Mouse (Mus musculus) erythroblast, adult 5-6 weeks (primary cell): ENCODE results near the gene Hddc3. TPM values are rescaled to one million over a fixed set of nuclear protein-coding genes. Genes with fewer than 3 reads are reported as not detected.
A peak's percentile ranks its signal among the peaks of the same experiment; 100 is the strongest.

Experiments used
- ATAC-seq: replicated peaks from 2 replicates; pipeline ENCODE4 v1.8.0; 2016; ENCODE audit warnings: moderate number of reproducible peaks, mild to moderate bottlenecking, moderate TSS enrichment, inconsistent platforms; ENCODE audit not compliant: poor library complexity, low FRiP score, severe bottlenecking
- total RNA-seq, 2 experiments: library from RNA; stranded (forward) in 1 of 2; stranded (reverse) in 1 of 2; fragments of 150-400 nt in 1 of 2; fragments of 200-764, 138-1000 nt in 1 of 2; gene quantifications; 2 replicates each; pipeline versions ENCODE4 v1.2.3 to v1.2.4; 2015 to 2017; ENCODE audit warnings: low replicate concordance in 2 of 2

Gene Hddc3
- total RNA-seq, 2 experiments from 2014 or later: 2.6 TPM; not detected in 1

DNA sequence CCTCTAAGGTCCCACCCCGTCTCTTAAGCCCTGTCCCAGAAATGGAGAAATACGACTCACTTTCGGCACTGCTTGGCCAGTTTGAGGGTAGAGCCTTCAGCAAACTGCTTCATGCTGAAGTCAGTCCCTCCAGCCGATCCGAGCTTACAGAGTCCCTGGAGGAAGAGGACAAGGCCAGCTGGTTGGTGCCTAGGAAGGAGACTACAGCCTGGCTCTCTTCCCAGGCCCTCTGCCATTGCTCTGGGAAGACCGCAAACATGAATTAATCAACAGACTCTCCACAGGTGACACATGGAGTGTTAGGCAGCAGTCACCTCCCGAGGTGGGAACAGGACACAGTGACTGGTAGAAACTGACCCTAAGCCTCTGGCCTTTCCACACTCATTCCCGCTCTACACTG lies 12.6 kb upstream of the Hddc3 start:
- no peak for ATAC-seq

- ATAC-seq: no peak
Measured at GRCm38 (mm10) chr7:80331433-80331832, 11.5 kb upstream of the Hddc3 start.

- no peak for ATAC-seq
Measured at GRCm38 (mm10) chr7:80334848-80335247, 8.1 kb upstream of the Hddc3 start.

DNA sequence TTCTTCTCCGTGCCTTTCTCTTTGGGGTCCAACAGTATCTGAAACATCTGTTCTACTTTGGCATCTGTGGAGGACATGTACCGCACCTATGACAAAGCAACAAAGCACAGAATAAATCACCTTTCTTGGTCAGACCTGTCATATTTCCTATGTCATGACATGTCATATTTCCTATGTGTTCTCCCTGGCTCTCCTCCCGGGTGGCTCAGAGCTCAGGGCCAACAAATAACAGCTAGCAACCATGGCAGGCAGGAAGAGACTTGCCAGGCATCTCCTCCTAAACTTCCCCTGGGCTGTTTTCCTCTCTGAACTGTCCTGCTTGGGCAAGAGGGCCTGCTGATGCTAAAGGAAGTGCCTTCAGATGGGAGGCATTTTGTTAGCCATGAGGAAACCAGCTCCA lies 6.0 kb upstream of the Hddc3 start:
- no peak for ATAC-seq

DNA sequence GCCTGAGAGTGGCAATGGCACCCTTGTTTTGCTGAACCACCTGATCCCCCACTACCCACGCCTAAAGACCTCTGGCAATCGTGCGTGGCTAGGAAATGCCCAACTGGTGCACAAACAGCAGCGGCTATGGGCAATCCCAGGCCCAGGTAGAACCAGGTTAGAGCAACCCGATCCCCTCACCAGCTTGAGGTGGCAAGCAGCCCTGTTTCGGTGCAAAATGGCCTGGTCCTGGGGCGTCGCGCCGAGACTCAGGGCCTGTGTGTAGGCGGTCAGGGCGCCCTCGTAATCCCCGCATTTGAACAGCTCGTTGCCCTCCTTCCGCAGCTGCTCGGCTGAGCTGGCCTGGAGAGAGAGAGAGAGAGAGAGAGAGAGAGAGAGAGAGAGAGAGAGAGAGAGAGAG lies 3.5 kb upstream of the Hddc3 start:
- ATAC-seq: no peak

GRCm38 (mm10) chr7:80339793-80340628 lies 2.9 kb upstream of the Hddc3 start:
- ATAC-seq: peak; percentile 86

DNA sequence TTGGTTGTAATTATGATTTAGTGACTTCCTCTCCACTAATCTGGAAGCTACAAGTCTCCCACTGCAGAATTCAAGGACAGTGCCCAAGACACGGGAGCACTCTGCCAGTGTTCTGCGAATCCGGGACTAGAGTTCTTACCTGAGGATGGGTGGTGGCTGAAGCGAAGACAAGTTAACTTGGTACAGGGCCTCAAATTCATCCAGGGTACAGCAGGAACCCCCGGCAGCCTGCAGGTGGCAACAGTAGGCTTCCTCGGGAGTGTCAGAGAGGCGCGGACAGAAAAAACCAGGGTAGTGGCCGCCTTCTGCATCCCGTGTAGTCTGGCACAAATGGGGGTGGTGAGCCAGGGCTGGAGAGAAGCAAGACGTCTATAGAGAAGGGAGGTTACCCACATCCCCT lies 2.1 kb upstream of the Hddc3 start, which contains the start of gene Unc45a:
Unc45a (minus strand) TSS at position 213 of the 400 bp plus-strand sequence.
- peak; percentile 73 for ATAC-seq

DNA sequence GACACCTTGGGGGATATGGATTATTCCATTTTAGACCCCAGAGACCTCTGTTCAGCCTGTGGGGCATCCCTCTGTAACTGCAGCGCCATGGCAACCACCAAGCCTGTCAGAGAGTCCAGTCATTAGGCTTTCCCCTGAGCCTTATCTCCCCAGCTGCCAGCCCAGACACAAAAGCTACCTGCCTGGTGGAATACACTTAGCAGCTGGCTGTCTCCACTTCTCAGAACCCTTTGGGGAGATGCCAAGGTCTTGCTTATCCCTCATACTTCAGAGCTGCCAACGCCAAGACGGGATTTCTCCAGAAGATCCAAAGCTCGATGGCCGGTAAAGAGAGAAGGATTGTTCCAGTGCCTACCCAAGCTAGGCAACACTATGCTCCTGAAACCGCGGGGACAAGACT lies 1.1 kb upstream of the Hddc3 start:
- ATAC-seq: no peak

DNA sequence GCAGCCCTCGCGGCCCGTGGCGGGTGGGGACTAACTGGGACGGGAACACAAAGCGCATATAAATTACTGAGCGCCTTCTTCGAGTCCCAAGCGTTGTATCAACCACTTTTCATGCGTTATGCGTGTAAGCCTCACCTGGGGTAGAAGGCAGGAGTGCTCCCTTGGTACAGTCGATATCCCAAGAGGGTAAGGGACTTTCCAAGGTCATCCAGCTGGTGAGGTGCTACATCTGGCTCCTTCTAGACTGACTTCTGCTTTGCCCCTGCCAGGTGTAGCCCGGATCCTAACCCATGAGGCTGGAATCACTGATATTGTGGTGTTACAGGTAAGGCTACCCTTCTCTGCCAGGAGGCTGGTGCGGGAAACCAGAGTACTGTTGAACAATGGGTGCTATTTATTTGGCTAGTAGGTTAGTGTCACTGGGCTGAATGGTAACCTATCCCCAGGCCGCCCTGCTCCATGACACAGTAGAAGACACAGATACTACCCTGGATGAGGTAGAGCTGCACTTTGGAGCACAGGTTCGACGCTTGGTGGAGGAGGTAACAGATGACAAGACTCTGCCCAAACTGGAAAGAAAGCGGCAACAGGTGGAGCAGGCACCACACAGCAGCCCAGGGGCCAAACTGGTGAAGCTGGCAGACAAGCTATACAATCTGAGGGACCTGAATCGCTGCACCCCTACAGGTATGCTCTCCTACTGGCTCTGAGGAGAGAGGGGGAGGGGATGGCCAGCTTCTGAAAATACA lies 540 bp downstream of the Hddc3 start:
- ATAC-seq: no peak

GRCm38 (mm10) chr7:80346173-80346572 lies 3.3 kb downstream of the Hddc3 start:
- ATAC-seq: no peak

GRCm38 (mm10) chr7:80346830-80347229 lies 3.9 kb downstream of the Hddc3 start:
- no peak for ATAC-seq

DNA sequence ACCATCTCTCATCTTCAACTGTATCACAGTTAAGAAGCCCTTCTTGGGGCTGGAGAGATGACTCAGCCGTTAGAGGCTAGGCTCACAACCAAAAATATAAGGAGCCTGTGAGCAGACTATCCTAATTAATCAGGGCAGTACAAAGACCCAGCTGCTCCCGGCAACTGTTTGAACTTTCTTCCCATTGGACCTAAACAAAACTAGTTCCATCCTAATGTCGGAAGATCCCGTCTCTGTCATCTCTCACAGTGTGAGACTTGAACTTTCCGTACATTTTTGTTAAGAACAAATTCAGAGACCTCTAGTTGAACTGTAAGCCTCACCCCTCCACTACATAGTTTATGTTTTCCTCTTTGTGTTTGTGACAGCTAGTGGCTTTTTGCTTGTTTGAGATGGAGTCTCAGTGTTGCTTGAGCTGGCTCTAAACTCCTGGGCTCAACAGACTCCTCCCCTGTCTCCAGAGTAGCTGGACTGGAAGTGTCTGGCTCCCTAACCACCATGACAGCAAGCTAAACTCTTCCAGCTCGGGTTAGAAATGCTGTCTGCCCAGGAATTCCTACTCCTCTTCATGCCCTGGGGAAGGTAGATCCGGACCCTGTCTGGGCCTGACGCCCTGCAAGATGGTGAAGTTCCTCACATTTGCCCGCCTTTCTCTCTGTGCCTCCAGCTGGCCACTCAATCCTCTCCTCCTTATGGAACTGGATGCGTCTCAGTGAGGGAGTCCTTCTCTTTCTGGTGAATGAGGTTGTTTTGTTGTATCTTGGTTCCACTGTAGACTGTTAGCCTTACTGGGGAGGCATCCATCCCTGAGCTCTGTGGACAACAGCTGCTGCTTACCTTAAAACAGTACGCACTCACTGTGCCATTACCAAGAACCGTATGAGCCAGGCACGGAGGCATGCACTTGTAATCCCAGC lies 5.0 kb downstream of the Hddc3 start:
- no peak for ATAC-seq

DNA sequence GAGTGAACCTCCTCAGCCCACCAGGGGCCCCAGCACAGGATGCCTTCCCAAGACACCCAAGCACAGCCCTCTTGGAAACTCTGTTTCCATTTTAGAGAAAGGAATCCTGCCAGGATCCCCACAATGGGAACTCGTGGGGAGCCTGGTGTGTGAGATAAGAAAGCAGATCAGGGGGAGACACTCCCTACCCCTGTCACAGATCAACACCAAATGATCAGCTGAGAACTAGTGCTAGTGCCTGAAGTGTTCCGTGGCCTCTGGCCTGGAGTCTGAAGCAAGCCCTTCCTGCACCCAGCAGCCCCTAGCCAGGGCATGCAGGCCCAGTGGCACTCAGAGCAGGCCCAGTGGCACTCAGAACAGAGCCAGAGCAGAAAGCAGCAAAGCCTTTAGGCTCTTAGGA lies 7.9 kb downstream of the Hddc3 start:
- no peak for ATAC-seq

DNA sequence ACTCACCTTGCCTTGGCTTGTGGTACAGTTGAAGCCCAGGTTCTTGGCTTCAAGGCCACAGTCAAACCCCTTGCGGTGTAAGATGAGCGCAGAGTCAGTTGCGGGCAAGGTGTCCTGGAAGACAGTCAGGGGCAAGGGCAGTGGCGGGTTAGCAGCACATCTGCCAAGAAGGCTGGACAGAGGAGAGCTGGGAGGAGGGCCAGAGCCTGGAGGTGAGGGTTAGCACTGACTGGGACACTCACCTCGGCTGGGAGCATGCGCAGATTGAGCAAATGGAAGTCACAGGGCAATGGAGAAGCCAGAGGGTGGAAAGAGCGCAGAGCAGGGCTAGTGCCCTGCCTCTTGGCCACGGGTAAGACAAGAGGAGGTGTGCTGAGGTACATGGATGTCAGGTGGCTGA lies 10.0 kb downstream of the Hddc3 start:
- ATAC-seq: no peak

DNA sequence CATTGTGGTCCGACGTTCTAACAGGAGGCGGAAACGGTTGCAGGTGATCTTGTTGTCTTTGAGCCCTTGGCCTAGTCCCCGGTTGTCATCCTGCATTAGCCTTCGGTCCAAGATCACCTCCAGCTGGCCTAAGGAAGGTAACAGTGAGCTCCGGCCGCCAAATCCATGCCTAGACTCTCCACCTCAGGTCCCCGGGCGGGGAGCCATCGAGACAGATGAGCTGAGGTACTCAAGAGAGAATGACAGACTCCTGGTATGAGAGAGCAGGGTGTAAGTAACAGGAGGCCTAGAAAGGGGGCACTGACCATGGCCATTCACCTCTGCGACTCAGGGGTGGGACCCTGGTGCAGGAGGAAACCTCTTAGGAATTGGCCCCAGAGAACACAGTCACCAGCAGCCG lies 13.4 kb downstream of the Hddc3 start:
- ATAC-seq: no peak

GRCm38 (mm10) chr7:80357156-80357555 lies 14.3 kb downstream of the Hddc3 start:
- no peak for ATAC-seq

DNA sequence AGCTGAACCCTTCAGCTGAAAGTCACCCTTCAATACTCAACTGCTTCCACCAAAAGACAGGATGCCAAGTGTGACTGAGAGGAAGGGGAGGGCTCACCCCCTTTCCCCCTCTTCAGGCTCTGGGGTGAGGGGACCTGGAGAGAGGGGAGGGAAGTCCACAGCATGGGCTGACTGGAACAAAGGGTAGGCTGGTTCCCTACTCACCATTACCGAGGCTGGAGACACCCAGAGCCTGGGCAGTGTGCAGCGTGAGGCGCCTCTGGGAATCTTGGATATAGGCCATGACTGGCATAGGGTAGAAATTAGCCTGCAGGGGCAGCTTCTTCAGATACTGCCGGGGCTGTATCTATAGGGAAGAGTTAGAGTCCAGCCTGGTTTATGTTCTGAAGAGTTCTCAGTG lies 15.1 kb downstream of the Hddc3 start:
- no peak for ATAC-seq

DNA sequence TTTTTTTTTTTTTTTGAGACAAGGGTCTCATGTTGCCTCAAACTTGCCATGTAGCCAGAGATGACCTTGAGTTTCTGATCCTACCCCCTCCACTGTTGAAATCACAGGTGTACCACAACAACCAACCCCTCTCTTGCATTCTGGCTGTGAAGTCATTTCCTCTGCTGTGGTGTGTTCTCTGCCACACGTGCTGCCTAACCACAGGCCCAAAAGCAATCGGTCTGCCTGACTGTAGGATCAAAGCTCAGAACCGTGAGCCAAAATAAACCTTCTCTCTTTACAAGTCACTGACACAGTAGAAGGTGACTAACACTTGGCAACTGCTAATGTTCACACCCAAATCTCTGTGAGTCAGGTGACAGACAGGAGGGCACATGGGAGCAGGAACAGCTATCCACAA lies 17.5 kb downstream of the Hddc3 start:
- no peak for ATAC-seq

DNA sequence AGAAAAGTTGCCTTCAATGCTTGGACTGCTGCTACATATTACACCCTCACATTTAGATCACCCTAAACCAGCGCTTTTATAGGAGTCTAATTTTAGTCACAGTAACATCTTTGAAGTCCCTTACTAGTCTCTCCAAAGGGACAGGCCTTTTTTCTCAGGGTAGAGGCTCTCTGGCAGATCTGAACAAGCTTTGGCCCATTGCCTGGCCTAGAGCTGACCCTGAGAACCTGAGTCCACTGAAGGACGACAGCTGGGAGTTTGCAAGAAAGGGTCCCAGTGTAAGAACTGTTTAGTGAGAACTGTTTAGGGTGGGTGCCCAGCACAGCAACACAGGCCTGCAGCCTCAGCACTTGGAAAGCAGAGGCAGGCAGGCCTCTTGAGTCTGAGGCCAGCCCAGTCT lies 22.9 kb downstream of the Hddc3 start:
- no peak for ATAC-seq

GRCm38 (mm10) chr7:80367232-80367631 lies 24.3 kb downstream of the Hddc3 start:
- ATAC-seq: no peak
